Mouse (Mus musculus) liver, embryonic 12.5 days (tissue): ENCODE measurements around the gene Bbs1. TPM values are rescaled to one million over a fixed set of nuclear protein-coding genes. Genes with fewer than 3 reads are reported as not detected.
A peak's percentile ranks its signal among the peaks of the same experiment; 100 is the strongest.

ENCODE experiments used
- ATAC-seq: fragments of 200-750 bp; cut with Nextera tagmentation; 2 replicates; pipeline ENCODE4 v1.8.0; 2017; ENCODE audit warnings: moderate number of reproducible peaks, mild to moderate bottlenecking, moderate library complexity
- H3K27ac ChIP-seq: fragments of 300-500 bp; sonication (generic); 2 replicates; pipeline ENCODE4 v1.5.1; 2016; ENCODE audit warnings: mild to moderate bottlenecking
- H3K27me3 ChIP-seq: fragments of 300-500 bp; sonication (generic); replicated peaks from 2 replicates; pipeline ENCODE4 v1.6.1; 2016; ENCODE audit warnings: mild to moderate bottlenecking, moderate library complexity
- H3K36me3 ChIP-seq: fragments of 300-500 bp; sonication (generic); 2 replicates; pipeline ENCODE4 v1.6.1; 2016; ENCODE audit warnings: mild to moderate bottlenecking, moderate library complexity
- H3K4me1 ChIP-seq: fragments of 300-500 bp; sonication (generic); 2 replicates; pipeline ENCODE4 v1.6.1; 2016
- H3K4me2 ChIP-seq: fragments of 300-500 bp; sonication (generic); 2 replicates; pipeline ENCODE4 v1.6.1; 2016; ENCODE audit warnings: mild to moderate bottlenecking, moderate library complexity
- H3K4me3 ChIP-seq: fragments of 300-500 bp; sonication (generic); 2 replicates; pipeline ENCODE4 v1.5.1; 2016; ENCODE audit warnings: mild to moderate bottlenecking, moderate library complexity
- H3K9ac ChIP-seq: fragments of 300-500 bp; sonication (generic); 2 replicates; pipeline ENCODE4 v1.6.1; 2016; ENCODE audit warnings: mild to moderate bottlenecking, moderate library complexity
- H3K9me3 ChIP-seq: fragments of 300-500 bp; sonication (generic); replicated peaks from 2 replicates; pipeline ENCODE4 v1.6.1; 2016; ENCODE audit warnings: mild to moderate bottlenecking, moderate library complexity
- WGBS: fragments of 180-500 bp; shearing (Covaris S2); methylation state at CpG from one replicate; pipeline ENCODE4 v1.1.7; 2016; ENCODE audit not compliant: insufficient replicate concordance; 5-methylcytosine and 5-hydroxymethylcytosine counted together
- polyA plus RNA-seq: library from polyadenylated mRNA; unstranded; fragments of >200 nt; fragmentation: Nextera tagmentation; extraction: Ambion mirVana; gene quantifications from 2 replicates; pipeline ENCODE4 v1.2.1, GENCODE M21; 2016

The Bbs1 gene
- polyA plus RNA-seq, 1 experiment from 2014 or later: 1.6 TPM

GRCm38 (mm10) chr19:4919652-4920051 is 13.2 kb upstream of the Bbs1 start:
- 78% methylated on average over 6 of the region's 6 CpGs for WGBS
- Histone ChIP-seq H3K27me3 (no peaks in the 10 kb centered on the region), H3K4me2 (no peak overlapping the region), H3K4me3 (no peak overlapping the region), H3K36me3 (peaks cover 100% of the 10 kb centered on the region), H3K4me1 (no peaks in the 10 kb centered on the region), H3K9me3 (no peaks in the 10 kb centered on the region), H3K9ac (no peak overlapping the region), H3K27ac (no peak overlapping the region)
- ATAC-seq: no peak

GRCm38 (mm10) chr19:4916827-4917226 is 10.4 kb upstream of the Bbs1 start:
- Histone ChIP-seq H3K9me3 (no peaks in the 10 kb centered on the region), H3K27me3 (no peaks in the 10 kb centered on the region), H3K36me3 (peaks cover 99% of the 10 kb centered on the region), H3K4me2 (no peak overlapping the region), H3K4me3 (no peak overlapping the region), H3K9ac (no peak overlapping the region), H3K27ac (no peak overlapping the region), H3K4me1 (peaks cover 6% of the 10 kb centered on the region; the same call in 1 of the 2 replicates)
- WGBS: 80% methylated on average over 10 of the region's 10 CpGs
- ATAC-seq: no peak

- Histone ChIP-seq H3K27me3 (no peaks in the 10 kb centered on the region), H3K27ac (no peak overlapping the region), H3K4me1 (peaks cover 6% of the 10 kb centered on the region; the same call in 1 of the 2 replicates), H3K9me3 (no peaks in the 10 kb centered on the region), H3K4me2 (no peak overlapping the region), H3K36me3 (peaks cover 99% of the 10 kb centered on the region), H3K9ac (no peak overlapping the region), H3K4me3 (no peak overlapping the region)
- ATAC-seq: no peak
- WGBS: 86% methylated on average over 15 of the region's 15 CpGs
These were observed 9.6 kb upstream of the Bbs1 start for GRCm38 (mm10) chr19:4915924-4916603.

GRCm38 (mm10) chr19:4909376-4909775 is 2.9 kb upstream of the Bbs1 start:
- Histone ChIP-seq H3K27me3 (no peaks in the 10 kb centered on the region), H3K9ac (no peak overlapping the region), H3K4me2 (no peak overlapping the region), H3K4me1 (peaks cover 17% of the 10 kb centered on the region), H3K9me3 (no peaks in the 10 kb centered on the region), H3K36me3 (peaks cover 73% of the 10 kb centered on the region), H3K27ac (no peak overlapping the region), H3K4me3 (no peak overlapping the region)
- 75% methylated on average over 7 of the region's 7 CpGs for WGBS
- ATAC-seq: no peak

GRCm38 (mm10) chr19:4908107-4908506 is 1.7 kb upstream of the Bbs1 start:
- Histone ChIP-seq H3K27me3 (no peaks in the 10 kb centered on the region), H3K9ac (no peak overlapping the region), H3K4me3 (no peak overlapping the region), H3K9me3 (no peaks in the 10 kb centered on the region), H3K36me3 (peaks cover 61% of the 10 kb centered on the region), H3K27ac (no peak overlapping the region), H3K4me2 (no peak overlapping the region), H3K4me1 (peaks cover 13% of the 10 kb centered on the region)
- ATAC-seq: peak; percentile 48; the same call in 1 of the 2 replicates
- 66% methylated on average over 4 of the region's 4 CpGs for WGBS

- H3K4me2 ChIP-seq: no peak overlapping the region
- no peak overlapping the region for H3K4me3 ChIP-seq
- ATAC-seq: no peak
- H3K4me1 ChIP-seq: no peaks in the 10 kb centered on the region
- peaks cover 5% of the 10 kb centered on the region; the same call in 1 of the 2 replicates for H3K27me3 ChIP-seq
- H3K27ac ChIP-seq: no peak overlapping the region
- no peaks in the 10 kb centered on the region for H3K36me3 ChIP-seq
- no peak overlapping the region for H3K9ac ChIP-seq
- WGBS: 50% methylated on average over 3 of the region's 3 CpGs
- no peaks in the 10 kb centered on the region for H3K9me3 ChIP-seq
These were observed 6.5 kb downstream of the Bbs1 start for GRCm38 (mm10) chr19:4899888-4900287.

GRCm38 (mm10) chr19:4898972-4899371 is 7.5 kb downstream of the Bbs1 start:
- no peaks in the 10 kb centered on the region for H3K36me3 ChIP-seq
- no peak overlapping the region for H3K4me2 ChIP-seq
- no peak for ATAC-seq
- H3K27me3 ChIP-seq: peaks cover 8% of the 10 kb centered on the region; the same call in 1 of the 2 replicates
- no peaks in the 10 kb centered on the region for H3K9me3 ChIP-seq
- H3K4me3 ChIP-seq: no peak overlapping the region
- no peak overlapping the region for H3K27ac ChIP-seq
- WGBS: 64% methylated on average over 9 of the region's 9 CpGs
- no peak overlapping the region for H3K9ac ChIP-seq
- H3K4me1 ChIP-seq: no peaks in the 10 kb centered on the region

- no peaks in the 10 kb centered on the region for H3K9me3 ChIP-seq
- peaks cover 8% of the 10 kb centered on the region; the same call in 1 of the 2 replicates for H3K27me3 ChIP-seq
- H3K36me3 ChIP-seq: no peaks in the 10 kb centered on the region
- WGBS: 61% methylated on average over 21 of the region's 21 CpGs
- H3K4me1 ChIP-seq: peaks cover 14% of the 10 kb centered on the region
- no peak overlapping the region for H3K27ac ChIP-seq
- ATAC-seq: no peak
- H3K9ac ChIP-seq: no peak overlapping the region
- no peak overlapping the region for H3K4me2 ChIP-seq
- no peak overlapping the region for H3K4me3 ChIP-seq
These were observed 9.5 kb downstream of the Bbs1 start for GRCm38 (mm10) chr19:4896780-4897520.

GRCm38 (mm10) chr19:4891798-4892197 is 14.6 kb downstream of the Bbs1 start:
- 11% methylated on average over 3 of the region's 3 CpGs for WGBS

GRCm38 (mm10) chr19:4889791-4890190 is 16.6 kb downstream of the Bbs1 start:
- H3K4me3 ChIP-seq: no peak overlapping the region
- 0 out of 2 replicates have a peak overlapping the region, but pooled peaks have one; percentile 21 for H3K27ac ChIP-seq

More at GRCm38 (mm10) chr19:4891798-4892197, 14.6 kb downstream of the Bbs1 start:
- Histone ChIP-seq H3K4me3 (no peak overlapping the region), H3K9ac (peak overlapping the region; percentile 43), H3K4me2 (peak overlapping the region; percentile 50), H3K27ac (peak overlapping the region; percentile 83), H3K4me1 (peaks cover 33% of the 10 kb centered on the region), H3K9me3 (no peaks in the 10 kb centered on the region), H3K36me3 (no peaks in the 10 kb centered on the region), H3K27me3 (peaks cover 13% of the 10 kb centered on the region)
- peak; percentile 95 for ATAC-seq

GRCm38 (mm10) chr19:4883961-4884360 is 22.5 kb downstream of the Bbs1 start:
- Histone ChIP-seq H3K9me3 (no peaks in the 10 kb centered on the region), H3K9ac (peak overlapping the region; percentile 47), H3K27ac (peak overlapping the region; percentile 73), H3K27me3 (no peaks in the 10 kb centered on the region), H3K36me3 (peaks cover 51% of the 10 kb centered on the region), H3K4me3 (no peak overlapping the region), H3K4me1 (peaks cover 54% of the 10 kb centered on the region), H3K4me2 (peak overlapping the region; percentile 30)
- WGBS: 47% methylated on average over 4 of the region's 4 CpGs
- peak; percentile 91 for ATAC-seq

More at GRCm38 (mm10) chr19:4889791-4890190, 16.6 kb downstream of the Bbs1 start:
- Histone ChIP-seq H3K4me2 (no peak overlapping the region), H3K27me3 (peaks cover 13% of the 10 kb centered on the region), H3K9ac (no peak overlapping the region), H3K36me3 (0 out of 2 replicates have a peak, but pooled peaks cover 5% of the 10 kb centered on the region), H3K9me3 (no peaks in the 10 kb centered on the region), H3K4me1 (peaks cover 36% of the 10 kb centered on the region)
- no peak for ATAC-seq
- 77% methylated on average over 10 of the region's 10 CpGs for WGBS

- peak overlapping the region; percentile 92 for H3K4me3 ChIP-seq
- peaks cover 46% of the 10 kb centered on the region for H3K36me3 ChIP-seq
- 54% methylated on average over 10 of the region's 10 CpGs for WGBS
- peaks cover 67% of the 10 kb centered on the region for H3K4me1 ChIP-seq
- H3K4me2 ChIP-seq: peak overlapping the region; percentile 84
- no peak for ATAC-seq
- peak overlapping the region; percentile 85 for H3K27ac ChIP-seq
- H3K27me3 ChIP-seq: peaks cover 25% of the 10 kb centered on the region; the same call in 1 of the 2 replicates
- H3K9me3 ChIP-seq: no peaks in the 10 kb centered on the region
- H3K9ac ChIP-seq: peak overlapping the region; percentile 91
These were observed 27.1 kb downstream of the Bbs1 start for GRCm38 (mm10) chr19:4879324-4879703.
